Mouse (Mus musculus) G1E (cell line): ENCODE measurements around the gene Cpeb2.

ENCODE experiments used
- CTCF ChIP-seq: IDR thresholded peaks from 2 replicates; pipeline ENCODE4 v1.5.1; 2012; ENCODE audit warnings: low read depth, low read length, inconsistent platforms, mixed read lengths
- GATA1 ChIP-seq: IDR thresholded peaks from 2 replicates; pipeline ENCODE4 v1.6.1; 2012; ENCODE audit warnings: borderline replicate concordance, low read length, inconsistent platforms, mixed read lengths
- GATA2 ChIP-seq: IDR thresholded peaks from 2 replicates; pipeline ENCODE4 v1.6.1; 2012; ENCODE audit warnings: low read depth, low read length, inconsistent platforms, borderline replicate concordance
- POLR2AphosphoS5 ChIP-seq: IDR thresholded peaks from 2 replicates; pipeline ENCODE4 v1.6.1; 2012; ENCODE audit warnings: low read depth, low read length, inconsistent platforms; ENCODE audit not compliant: insufficient replicate concordance
- TAL1 ChIP-seq: conservative IDR thresholded peaks from 2 replicates; pipeline ENCODE4 v1.6.1; 2012; ENCODE audit warnings: low read depth, low read length, inconsistent platforms, mixed read lengths

DNA sequence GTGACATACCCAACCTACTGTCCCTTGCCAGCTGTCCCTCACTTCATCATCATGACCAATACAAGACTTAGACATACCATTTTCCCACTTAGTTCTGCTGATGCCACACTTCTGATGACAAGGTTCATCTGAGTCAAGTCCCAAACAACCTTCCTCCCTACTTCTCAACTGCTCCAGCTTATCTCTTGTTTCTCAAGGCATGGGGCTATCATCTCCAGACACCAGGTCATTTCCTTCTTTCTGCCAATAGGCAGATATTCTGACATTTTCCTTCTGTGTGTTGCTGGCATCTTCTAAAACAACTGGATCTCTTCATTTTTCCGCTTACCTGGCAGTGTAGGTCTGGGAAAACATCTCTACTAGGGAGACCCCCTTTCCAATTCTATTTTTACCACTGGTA is 104.2 kb downstream of the Cpeb2 start:
- TF ChIP-seq CTCF (no peak), GATA1 (no peak), POLR2AphosphoS5 (no peak), TAL1 (no peak), GATA2 (no peak)
